Mouse (Mus musculus): Measurements from ENCODE around the gene Gm49340.

DNA sequence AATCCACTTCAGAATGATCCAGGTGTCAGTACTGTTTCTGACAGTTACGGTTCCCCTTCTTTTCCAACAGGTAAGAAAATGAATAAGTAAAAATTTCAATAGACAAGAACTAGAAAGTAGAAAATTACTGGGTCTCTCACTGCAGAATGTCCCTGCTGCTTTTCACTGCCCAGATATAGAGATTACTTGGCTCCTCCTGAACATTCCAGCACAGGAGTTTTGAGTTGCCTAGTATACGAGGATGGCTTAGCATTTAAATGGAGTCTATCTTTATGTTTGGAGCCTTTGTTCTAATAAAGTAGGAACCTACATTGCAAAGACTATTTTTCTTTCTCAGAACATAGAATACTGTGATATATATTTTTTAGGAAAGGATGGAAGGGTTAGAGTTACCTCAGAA is 3.8 kb downstream of the Gm49340 start:
- no peak for TF ChIP-seq EP300 (IDR thresholded peaks at IDR 0.05; ENCODE audit: insufficient read depth, low read depth, low read length)
- TF ChIP-seq CTCF (IDR thresholded peaks at IDR 0.05; ENCODE audit: low read depth, low read length), result no peak
- no peak for TF ChIP-seq POLR2A (IDR thresholded peaks at IDR 0.05; ENCODE audit: insufficient read depth, low read length)
